Mouse (Mus musculus): ENCODE data around the gene Kif14. TPM values are rescaled to one million over a fixed set of nuclear protein-coding genes. Genes with fewer than 3 reads are reported as not detected.

The Kif14 gene
- polyA plus RNA-seq, 1 experiment, result 0.05 TPM

- H3K27ac ChIP-seq (ENCODE audit: insufficient read depth, low read depth, low read length), result no peak overlapping the region
- H3K36me3 ChIP-seq (ENCODE audit: control insufficient read depth, insufficient read depth, low read length), result no peaks in the 10 kb centered on the region
- TF ChIP-seq CTCF (conservative IDR thresholded peaks at IDR 0.05; ENCODE audit: insufficient read depth, insufficient read length, low read depth, low read length) (no peak), POLR2A (IDR thresholded peaks at IDR 0.05; ENCODE audit: low read depth, low read length) (no peak)
- H3K4me3 ChIP-seq (ENCODE audit: insufficient read depth, low read depth, low read length), result no peak overlapping the region
- DNase-seq, result no peak
- WGBS, result 34% methylated on average over 13 of the region's 13 CpGs
- no peaks in the 10 kb centered on the region for H3K27me3 ChIP-seq (replicated peaks; ENCODE audit: control insufficient read depth, insufficient read depth, low read length)
- H3K4me1 ChIP-seq (ENCODE audit: control insufficient read depth, insufficient read depth, low read length), result peaks cover 3% of the 10 kb centered on the region; the same call in 1 of the 2 replicates
Measured at GRCm38 (mm10) chr1:136570298-136570653, 104.1 kb downstream of the Kif14 start.

GRCm38 (mm10) chr1:136570976-136571375, 104.8 kb downstream of the Kif14 start:
- peaks cover 3% of the 10 kb centered on the region; the same call in 1 of the 2 replicates for H3K4me1 ChIP-seq (ENCODE audit: control insufficient read depth, insufficient read depth, low read length)
- DNase-seq, result no peak
- no peak overlapping the region for H3K27ac ChIP-seq (ENCODE audit: insufficient read depth, low read depth, low read length)
- no peaks in the 10 kb centered on the region for H3K27me3 ChIP-seq (replicated peaks; ENCODE audit: control insufficient read depth, insufficient read depth, low read length)
- no peaks in the 10 kb centered on the region for H3K36me3 ChIP-seq (ENCODE audit: control insufficient read depth, insufficient read depth, low read length)
- H3K4me3 ChIP-seq (ENCODE audit: insufficient read depth, low read depth, low read length), result no peak overlapping the region
- TF ChIP-seq CTCF (conservative IDR thresholded peaks at IDR 0.05; ENCODE audit: insufficient read depth, insufficient read length, low read depth, low read length) (no peak), POLR2A (IDR thresholded peaks at IDR 0.05; ENCODE audit: low read depth, low read length) (no peak)
- WGBS, result 94% methylated on average over 9 of the region's 9 CpGs

- peaks cover 3% of the 10 kb centered on the region; the same call in 1 of the 2 replicates for H3K4me1 ChIP-seq (ENCODE audit: control insufficient read depth, insufficient read depth, low read length)
- H3K36me3 ChIP-seq (ENCODE audit: control insufficient read depth, insufficient read depth, low read length), result no peaks in the 10 kb centered on the region
- no peak overlapping the region for H3K27ac ChIP-seq (ENCODE audit: insufficient read depth, low read depth, low read length)
- DNase-seq, result no peak
- H3K27me3 ChIP-seq (replicated peaks; ENCODE audit: control insufficient read depth, insufficient read depth, low read length), result no peaks in the 10 kb centered on the region
- H3K4me3 ChIP-seq (ENCODE audit: insufficient read depth, low read depth, low read length), result no peak overlapping the region
- TF ChIP-seq POLR2A (IDR thresholded peaks at IDR 0.05; ENCODE audit: low read depth, low read length) (no peak), CTCF (conservative IDR thresholded peaks at IDR 0.05; ENCODE audit: insufficient read depth, insufficient read length, low read depth, low read length) (no peak)
- 92% methylated on average over 10 of the region's 10 CpGs for whole genome bisulfite sequencing
Measured at GRCm38 (mm10) chr1:136571530-136571929, 105.4 kb downstream of the Kif14 start.

GRCm38 (mm10) chr1:136577890-136578663, 111.9 kb downstream of the Kif14 start:
- Histone ChIP-seq H3K4me1 (ENCODE audit: control insufficient read depth, insufficient read depth, low read length) (no peaks in the 10 kb centered on the region), H3K27ac (ENCODE audit: insufficient read depth, low read depth, low read length) (no peak overlapping the region), H3K27me3 (replicated peaks; ENCODE audit: control insufficient read depth, insufficient read depth, low read length) (no peaks in the 10 kb centered on the region), H3K36me3 (ENCODE audit: control insufficient read depth, insufficient read depth, low read length) (no peaks in the 10 kb centered on the region), H3K4me3 (ENCODE audit: insufficient read depth, low read depth, low read length) (no peak overlapping the region)
- WGBS, result 23% methylated on average over 16 of the region's 16 CpGs
- DNase-seq, result peak; percentile 34
- no peak for TF ChIP-seq CTCF (conservative IDR thresholded peaks at IDR 0.05; ENCODE audit: insufficient read depth, insufficient read length, low read depth, low read length)
- TF ChIP-seq POLR2A (IDR thresholded peaks at IDR 0.05; ENCODE audit: low read depth, low read length), result no peak

GRCm38 (mm10) chr1:136579360-136579759, 113.2 kb downstream of the Kif14 start:
- DNase-seq, result no peak
- WGBS, result 77% methylated on average over 14 of the region's 14 CpGs
- H3K4me3 ChIP-seq (ENCODE audit: insufficient read depth, low read depth, low read length), result no peak overlapping the region
- H3K27ac ChIP-seq (ENCODE audit: insufficient read depth, low read depth, low read length), result no peak overlapping the region
- no peak for TF ChIP-seq CTCF (conservative IDR thresholded peaks at IDR 0.05; ENCODE audit: insufficient read depth, insufficient read length, low read depth, low read length)
- no peak for TF ChIP-seq POLR2A (IDR thresholded peaks at IDR 0.05; ENCODE audit: low read depth, low read length)
- H3K27me3 ChIP-seq (replicated peaks; ENCODE audit: control insufficient read depth, insufficient read depth, low read length), result no peaks in the 10 kb centered on the region
- H3K4me1 ChIP-seq (ENCODE audit: control insufficient read depth, insufficient read depth, low read length), result no peaks in the 10 kb centered on the region
- H3K36me3 ChIP-seq (ENCODE audit: control insufficient read depth, insufficient read depth, low read length), result no peaks in the 10 kb centered on the region

- H3K4me3 ChIP-seq (ENCODE audit: insufficient read depth, low read depth, low read length), result no peak overlapping the region
- H3K27ac ChIP-seq (ENCODE audit: insufficient read depth, low read depth, low read length), result no peak overlapping the region
- no peaks in the 10 kb centered on the region for H3K4me1 ChIP-seq (ENCODE audit: control insufficient read depth, insufficient read depth, low read length)
- no peaks in the 10 kb centered on the region for H3K36me3 ChIP-seq (ENCODE audit: control insufficient read depth, insufficient read depth, low read length)
- no peak for DNase-seq
- no peaks in the 10 kb centered on the region for H3K27me3 ChIP-seq (replicated peaks; ENCODE audit: control insufficient read depth, insufficient read depth, low read length)
- TF ChIP-seq CTCF (conservative IDR thresholded peaks at IDR 0.05; ENCODE audit: insufficient read depth, insufficient read length, low read depth, low read length) (no peak), POLR2A (IDR thresholded peaks at IDR 0.05; ENCODE audit: low read depth, low read length) (no peak)
- 86% methylated on average over 8 of the region's 8 CpGs for WGBS
Measured at GRCm38 (mm10) chr1:136580266-136580665, 114.1 kb downstream of the Kif14 start.

Other genes starting within 250 kb of the Kif14 start
- gene Inava, start 232.1 kb upstream of the Kif14 start, polyA plus RNA-seq (2012; rRNA removed), result 10.5 and 13.5 TPM in 2 replicates
- 0.09 and 0.30 TPM in 2 replicates for gene Gpr25, start 205.5 kb upstream of the Kif14 start, polyA plus RNA-seq (2012; rRNA removed)
- 6.9 and 8.6 TPM in 2 replicates for gene Camsap2, start 120.2 kb upstream of the Kif14 start, polyA plus RNA-seq (2012; rRNA removed)
- gene Ddx59, start 51.1 kb upstream of the Kif14 start, polyA plus RNA-seq (2012; rRNA removed), result 4.3 and 4.9 TPM in 2 replicates
- 1.8 and 2.3 TPM in 2 replicates for gene Zfp281, start 158.6 kb downstream of the Kif14 start, polyA plus RNA-seq (2012; rRNA removed)